Mouse (Mus musculus) bone marrow macrophage, adult 2 months (primary cell): Measurements from ENCODE around the gene Cltb.

Source experiments
- CTCF ChIP-seq: IDR thresholded peaks from 2 replicates; pipeline ENCODE4 v1.5.1; 2012; ENCODE audit warnings: low read depth, mild to moderate bottlenecking, low read length, moderate library complexity
- POLR2A ChIP-seq: IDR thresholded peaks from 2 replicates; pipeline ENCODE4 v1.6.1; 2012; ENCODE audit warnings: mild to moderate bottlenecking, low read depth, low read length, borderline replicate concordance

GRCm38 (mm10) chr13:54605426-54605825, 5.7 kb downstream of the Cltb start:
- no peak for TF ChIP-seq POLR2A
- TF ChIP-seq CTCF = no peak
